Mouse (Mus musculus): ENCODE results near the gene Cdc42ep3.

Cdc42ep3 gene

GRCm38 (mm10) chr17:79285030-79285601 lies 69.8 kb downstream of the Cdc42ep3 start:
- no peak for DNase-seq

Measured in spleen, adult 18-20 months (tissue).